Mouse (Mus musculus) liver, adult (tissue): ENCODE data around the gene Hibadh.
A peak's percentile ranks its signal among the peaks of the same experiment; 100 is the strongest.

Source experiments
- GATA4 ChIP-seq: IDR thresholded peaks from 2 replicates; pipeline ENCODE4 v1.6.1; 2014; ENCODE audit warnings: mild to moderate bottlenecking, low read length; ENCODE audit not compliant: insufficient replicate concordance

Hibadh gene

DNA sequence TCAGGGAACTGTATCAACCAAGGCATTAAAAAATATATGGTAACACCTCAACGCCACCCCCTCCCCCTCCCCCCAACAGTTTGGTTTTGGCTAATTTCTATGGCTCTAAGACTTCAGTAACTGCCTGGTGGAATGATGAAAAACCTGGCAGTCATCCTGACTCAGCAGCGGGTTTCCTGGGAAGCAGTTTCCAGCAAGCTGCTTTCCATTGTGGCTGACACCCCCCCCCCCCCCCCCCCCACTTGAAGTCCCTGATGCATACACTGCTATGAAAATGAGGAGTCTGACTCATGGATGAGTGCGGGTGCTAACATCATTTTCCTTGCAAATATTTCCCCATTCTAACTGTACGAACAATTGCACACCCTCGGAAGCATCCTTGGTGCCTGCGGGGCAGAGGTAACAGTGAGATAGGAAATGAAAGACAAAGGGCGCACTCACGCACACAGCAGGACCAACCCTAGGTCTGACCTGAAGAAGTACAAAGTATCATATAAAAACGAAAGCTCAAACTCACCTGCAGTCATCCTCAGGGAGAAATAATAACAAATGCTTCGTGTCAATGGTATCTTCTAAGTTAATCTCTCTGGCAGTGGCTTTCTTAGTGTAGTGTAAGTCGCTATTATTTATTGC is 105.0 kb downstream of the Hibadh start:
- TF ChIP-seq GATA4, result no peak

DNA sequence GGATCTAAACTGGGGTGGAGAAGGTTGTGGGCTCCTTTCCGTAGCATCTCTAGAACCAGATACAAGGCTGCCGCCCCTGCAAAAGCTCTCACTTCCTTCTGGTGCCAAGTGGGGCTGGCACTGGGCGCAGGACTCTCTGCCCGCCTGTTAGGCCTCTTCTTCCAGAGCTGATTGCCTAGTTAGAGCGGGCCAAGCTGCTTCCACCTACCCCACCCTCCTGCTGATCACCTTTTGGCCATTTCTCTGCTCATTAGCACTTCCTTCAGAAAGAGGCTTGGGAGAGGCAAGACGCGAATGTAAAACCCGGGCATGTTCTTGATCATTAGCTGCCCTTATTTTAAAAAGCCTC is 108.1 kb downstream of the Hibadh start:
- TF ChIP-seq GATA4, result no peak

DNA sequence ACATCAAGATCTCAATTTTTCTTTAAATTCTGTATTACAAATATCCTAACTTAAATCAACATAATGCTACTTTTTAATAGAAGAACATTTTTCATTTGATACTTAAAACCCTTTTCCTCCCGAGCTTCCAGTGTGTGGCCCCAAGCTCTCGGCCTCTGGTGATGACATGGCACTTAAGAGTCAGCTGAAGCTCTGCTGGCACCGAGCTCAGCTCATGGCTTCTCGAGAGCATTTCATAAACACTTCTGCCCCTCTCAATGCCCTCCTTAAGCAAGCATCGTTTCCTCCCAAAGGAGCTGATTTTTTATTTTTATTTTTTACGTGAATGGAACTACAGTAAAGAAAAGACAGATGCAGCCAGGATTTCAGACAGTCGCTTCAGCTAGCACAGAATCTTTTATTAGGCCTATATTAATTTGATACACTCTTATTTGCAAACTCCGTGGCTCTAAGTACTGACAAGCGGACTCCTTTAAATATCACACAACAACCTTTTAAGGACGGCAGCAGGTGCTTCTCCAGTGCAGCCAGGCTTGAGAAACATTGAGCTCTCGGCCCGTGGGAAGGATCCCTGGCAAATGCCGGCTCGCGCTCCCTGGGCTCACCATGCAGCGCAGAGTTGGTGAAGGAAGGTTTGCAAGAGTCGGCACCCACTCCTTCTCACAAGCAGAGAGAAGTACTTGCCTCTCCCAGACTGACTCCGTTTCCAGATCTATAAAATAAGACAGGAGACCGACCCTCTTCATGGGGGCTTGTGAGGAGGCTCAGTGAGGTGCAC is 108.6 kb downstream of the Hibadh start:
- no peak for TF ChIP-seq GATA4

DNA sequence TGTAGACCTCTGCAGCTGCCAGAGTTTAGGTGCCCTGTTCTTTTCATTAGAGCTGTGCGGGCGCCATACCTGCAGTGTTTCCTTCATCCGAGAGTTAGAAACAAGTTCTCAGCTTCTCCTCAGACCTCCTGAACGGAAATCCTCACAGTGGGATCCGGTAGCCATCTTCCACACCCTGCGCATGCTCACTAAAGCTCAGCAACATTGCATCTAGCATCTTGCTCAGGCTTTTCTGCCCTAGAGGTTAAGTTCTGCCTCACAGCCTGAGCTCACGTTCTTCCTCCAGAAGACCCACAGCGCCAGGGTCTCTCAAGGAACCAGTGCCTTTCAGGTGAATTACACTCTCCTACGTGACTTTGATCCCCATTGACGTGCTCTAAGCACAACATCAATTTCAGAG is 109.3 kb downstream of the Hibadh start:
- no peak for TF ChIP-seq GATA4

DNA sequence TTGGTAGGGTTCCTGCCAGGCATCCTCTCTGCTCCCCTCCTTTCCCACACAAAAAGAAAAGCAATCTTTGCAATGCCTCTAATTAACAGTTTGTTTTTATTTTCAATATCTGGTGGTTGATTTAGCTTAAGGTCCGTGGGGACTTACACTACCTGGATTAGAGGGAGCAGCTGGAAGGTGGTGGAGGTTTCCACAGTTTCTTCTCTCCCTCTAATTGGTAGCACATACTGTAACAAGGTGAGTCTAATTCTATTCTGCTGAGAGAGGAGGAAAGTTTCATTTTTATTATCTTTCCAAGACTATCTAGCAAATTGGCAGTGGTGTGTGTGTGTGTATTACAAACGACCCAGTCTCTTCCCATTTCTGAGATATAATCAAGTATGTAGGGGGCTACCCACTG is 116.0 kb downstream of the Hibadh start:
- no peak for TF ChIP-seq GATA4

DNA sequence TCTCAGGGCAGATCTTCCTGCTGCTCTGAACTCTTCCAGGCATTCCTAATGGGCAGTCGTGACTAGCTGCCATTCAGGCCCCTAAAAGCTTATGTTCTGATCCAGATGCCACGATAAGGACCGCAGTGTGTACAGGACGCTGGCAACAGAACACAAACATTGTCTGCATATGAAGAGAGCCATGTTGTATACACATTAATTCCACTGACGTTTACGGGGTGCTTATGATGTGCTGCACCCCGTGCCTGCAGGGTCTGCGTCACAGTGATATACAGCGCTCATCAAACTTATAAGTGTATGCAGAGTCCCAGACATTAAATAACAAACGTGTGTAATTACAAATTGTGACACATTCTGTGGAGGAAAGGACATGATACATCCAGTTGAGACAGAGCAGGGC is 121.5 kb downstream of the Hibadh start:
- TF ChIP-seq GATA4, result no peak

DNA sequence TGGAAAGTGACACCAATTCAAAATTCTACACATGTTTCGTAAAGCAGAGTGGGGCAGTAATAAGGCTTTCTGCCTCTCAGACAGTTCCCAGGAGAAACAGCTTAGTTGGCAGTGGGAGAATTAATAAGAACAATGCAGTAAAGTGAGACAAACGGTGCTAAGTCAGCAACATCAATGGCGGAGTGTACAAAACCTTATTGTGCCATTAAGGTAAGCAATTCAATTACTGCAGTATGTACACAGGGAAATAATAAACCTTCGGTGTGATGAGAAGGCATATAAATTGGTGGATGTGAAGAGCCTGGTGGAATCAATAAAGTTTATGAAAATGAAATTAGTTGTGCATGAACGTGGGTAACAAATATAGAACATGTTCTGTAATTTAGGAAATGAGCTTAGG is 122.9 kb downstream of the Hibadh start:
- no peak for TF ChIP-seq GATA4

DNA sequence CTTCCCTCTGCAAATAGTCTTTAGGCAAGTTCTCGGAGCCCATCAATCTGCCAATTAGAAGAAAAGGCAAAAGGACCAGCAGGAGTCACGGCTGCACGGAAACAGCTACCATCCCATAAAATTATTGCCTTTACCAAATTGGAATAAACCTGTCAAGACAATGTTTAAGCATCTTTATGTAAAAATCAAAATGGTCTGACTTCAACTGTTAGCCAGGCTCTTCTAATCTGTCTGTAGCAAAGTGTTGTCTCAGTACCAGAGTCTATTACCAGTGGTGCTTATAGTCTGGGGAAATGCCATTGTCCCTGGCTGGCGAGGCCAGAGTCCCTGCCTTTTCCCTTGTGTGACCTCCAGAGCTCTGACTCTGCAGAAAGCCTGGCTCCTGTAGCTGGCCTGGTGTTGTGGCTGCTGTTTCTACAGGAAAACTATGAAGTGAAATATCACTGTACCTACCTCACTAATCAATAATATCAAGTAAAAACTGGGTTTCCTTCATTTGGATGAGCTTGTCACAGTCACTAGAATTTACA is 126.2 kb downstream of the Hibadh start:
- no peak for TF ChIP-seq GATA4

DNA sequence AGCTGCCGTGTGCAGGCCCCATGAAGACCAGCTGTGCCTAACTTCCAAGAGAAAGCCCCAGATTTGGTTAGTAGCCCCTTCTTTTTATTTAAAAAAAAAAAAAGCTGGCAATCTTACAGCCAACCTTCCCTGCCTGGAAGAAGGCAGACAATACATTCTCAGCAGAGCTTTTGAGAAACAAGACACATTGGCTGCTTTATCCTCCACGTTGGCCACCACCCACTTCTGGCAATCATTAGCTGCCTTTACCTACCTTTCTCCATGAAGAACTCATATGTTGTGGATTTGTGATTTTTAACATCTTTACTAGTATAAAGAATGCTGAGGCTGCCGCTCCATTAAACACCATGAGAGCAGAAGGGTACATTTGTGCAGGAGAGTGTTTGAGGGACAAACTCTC is 131.4 kb downstream of the Hibadh start:
- no peak for TF ChIP-seq GATA4

DNA sequence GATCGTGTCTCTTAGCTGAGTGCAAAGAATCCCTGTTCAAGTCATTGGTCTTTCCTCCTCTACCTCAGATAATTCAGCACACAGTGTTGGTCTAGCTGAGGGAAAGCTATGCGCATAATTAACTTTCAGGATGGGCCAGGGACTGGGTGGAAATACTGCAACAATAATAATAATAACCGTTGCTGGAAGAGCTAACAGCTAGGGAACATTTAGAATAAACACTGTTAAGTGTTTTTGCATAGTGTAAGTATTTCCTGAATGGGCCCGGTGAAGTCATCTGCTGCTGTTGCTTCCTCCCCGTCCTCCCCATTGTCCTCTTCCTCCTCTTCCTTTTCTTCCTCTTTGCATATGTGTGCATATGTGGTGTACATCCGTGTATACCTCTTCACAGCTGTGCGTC is 132.2 kb downstream of the Hibadh start:
- TF ChIP-seq GATA4, result no peak

DNA sequence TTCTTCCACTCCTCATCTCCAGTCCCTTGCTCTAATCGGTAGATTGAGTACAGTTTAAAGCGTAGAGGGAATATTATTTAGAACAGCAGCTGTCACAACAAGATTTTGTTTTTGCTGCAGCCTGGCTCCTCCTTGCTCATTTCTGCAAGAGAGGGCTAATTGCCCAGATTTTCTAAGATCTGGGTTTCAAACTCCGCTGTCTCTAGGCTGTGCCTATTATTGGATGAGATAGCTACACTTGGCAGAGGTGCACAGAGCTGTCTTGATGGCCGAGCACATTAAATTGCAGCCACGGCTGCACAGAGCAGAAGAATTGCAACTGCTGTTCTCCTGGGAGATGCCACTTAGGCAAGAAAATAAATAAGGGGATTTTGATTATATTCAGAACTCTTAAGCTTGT is 133.0 kb downstream of the Hibadh start:
- TF ChIP-seq GATA4, result no peak

DNA sequence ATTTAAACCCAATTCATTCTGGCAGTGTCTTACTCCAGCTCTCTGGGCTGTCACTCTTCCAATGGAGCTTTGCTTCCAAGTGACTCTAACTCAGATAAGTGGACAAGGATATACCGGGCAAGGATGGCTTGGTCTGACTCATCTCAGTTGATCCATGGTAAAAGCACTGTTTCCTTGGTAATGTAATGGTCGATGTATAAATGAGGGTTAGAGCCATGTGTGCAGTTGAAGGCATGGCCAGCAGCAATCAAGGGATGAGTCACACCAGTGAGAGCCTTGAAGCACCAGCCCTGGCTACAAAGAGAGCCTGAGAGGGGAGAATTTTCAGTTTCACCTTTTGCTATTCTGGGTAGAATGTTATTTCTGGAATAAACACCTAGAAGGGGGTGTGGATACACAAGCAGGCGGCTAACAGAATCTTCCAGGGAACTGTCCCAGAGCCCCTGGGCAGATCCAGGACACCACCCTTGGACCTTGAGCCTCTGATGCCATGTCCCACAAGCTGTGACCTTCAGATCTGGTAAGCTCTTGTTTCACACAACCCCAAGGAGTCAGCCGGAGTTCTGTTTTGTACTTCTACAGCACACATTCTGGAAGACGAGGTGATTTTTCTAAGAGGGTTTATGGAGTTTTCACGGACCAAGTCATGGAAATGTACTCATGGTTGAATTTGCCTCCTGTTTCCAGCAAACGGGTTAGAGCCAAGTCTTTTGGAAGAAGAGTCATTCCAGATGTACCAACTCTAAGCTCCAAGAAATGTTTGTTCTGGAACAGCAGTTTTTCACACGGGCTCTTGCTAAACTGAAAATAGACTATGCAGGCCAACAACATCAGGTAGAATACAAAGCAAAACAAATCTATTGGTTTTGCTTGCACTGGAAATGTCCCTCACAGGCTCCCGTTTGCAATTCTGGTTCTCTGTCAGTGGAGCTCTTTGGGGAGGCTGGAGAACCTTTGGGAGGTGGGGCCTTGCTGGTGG is 134.1 kb downstream of the Hibadh start:
- no peak for TF ChIP-seq GATA4

DNA sequence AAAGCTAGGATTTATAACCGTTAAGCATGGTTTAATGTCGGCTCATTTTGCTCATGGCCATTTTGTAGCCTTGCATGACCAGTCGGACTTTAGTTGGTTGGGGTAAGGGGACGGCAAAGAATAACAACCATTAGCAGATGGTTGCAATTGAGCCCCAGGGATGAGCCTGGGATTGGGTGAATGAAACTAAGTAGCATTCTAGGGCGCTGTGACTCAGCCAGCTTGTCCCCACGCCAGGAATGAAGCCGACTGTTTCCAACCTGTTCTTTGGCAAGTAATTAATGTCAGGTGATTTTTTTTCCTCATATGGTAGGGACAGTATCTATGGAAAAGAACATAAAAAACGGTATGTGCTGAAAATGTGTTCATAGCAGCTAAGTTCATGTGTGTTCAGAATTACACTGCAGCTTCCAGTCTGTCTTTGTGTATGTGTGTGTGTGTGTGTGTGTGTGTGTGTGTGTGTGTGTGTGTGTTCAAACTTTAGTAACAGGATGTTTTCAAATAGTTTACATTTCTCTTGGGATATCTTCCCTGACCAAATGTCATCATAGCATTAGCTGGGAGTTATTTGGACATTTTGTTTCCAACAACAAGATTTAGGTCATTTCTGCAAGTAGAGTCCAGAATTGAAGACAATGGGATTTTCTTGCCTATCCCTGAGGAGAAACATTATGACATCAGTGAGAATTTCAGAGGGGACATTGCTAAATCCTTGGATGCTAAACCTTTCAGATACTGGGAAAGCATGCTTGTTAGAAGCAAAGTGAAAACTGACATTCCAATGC is 135.3 kb downstream of the Hibadh start:
- TF ChIP-seq GATA4, result no peak

DNA sequence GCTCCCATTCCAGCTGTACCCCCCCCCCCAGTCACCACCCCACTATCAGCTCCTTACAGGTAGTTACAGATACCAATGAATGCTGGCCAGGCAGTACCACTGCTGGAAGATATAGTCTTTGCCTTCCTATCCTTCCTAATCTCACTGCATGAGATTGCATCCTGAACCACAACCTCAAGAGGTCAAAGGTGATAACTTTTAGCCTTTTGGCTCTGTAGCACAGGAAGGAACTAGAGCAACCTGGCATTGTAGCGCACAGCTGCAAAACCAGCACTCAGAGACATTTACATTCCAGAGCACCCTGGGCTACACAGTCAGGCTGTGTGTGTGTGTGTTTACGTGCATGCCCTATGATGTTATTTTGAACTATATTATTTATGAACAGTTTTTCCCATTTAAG is 137.2 kb downstream of the Hibadh start:
- no peak; the same call in 1 of the 2 replicates for TF ChIP-seq GATA4

DNA sequence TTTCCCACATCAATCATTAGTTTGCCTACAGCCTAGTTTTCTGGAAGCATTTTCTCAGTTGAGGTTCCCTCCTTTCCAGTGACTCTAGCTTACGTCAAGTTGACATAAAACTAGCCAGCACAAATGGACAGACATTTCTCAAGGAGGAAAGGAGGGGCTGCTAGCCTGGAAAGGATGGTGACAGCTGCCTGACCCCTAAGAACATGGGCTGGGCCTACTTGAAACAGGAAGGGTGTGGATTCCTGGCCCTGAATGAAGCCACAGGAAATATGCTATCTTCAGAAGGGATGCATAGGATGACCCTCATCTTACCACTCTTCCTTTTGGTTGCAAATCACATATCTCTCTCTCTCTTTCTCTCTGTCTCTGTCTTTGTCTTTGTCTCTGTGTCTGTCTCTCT is 138.7 kb downstream of the Hibadh start:
- peak; percentile 41; the same call in 1 of the 2 replicates for TF ChIP-seq GATA4
